Mouse (Mus musculus) adrenal gland, adult 18-20 months (tissue): ENCODE results near the gene Rmi2. TPM values are rescaled to one million over a fixed set of nuclear protein-coding genes. Genes with fewer than 3 reads are reported as not detected.
"Not testable (repeated sequence)": the region's sequence is repeated elsewhere in the genome, so short reads cannot be mapped to it uniquely, and the experiment has no call there.

Experiments used
- DNase-seq, 2 experiments: peaks; one replicate each; pipeline ENCODE4 v3.0.0; 2021 to 2022; ENCODE audit warnings: low spot score in 2 of 2
- long read RNA-seq, 2 experiments: library from polyadenylated mRNA; stranded (forward); transcript quantifications; one replicate each; pipeline ENCODE4 v2.0.0; 2021
- total RNA-seq, 2 experiments: library from RNA; stranded (reverse); gene quantifications; 1 replicate in 1 of 2; 2 replicates in 1 of 2; pipeline ENCODE4 v1.2.3; 2021

Gene Rmi2
- under 1 TPM; 0.51 to 0.56 TPM for total RNA-seq
- long read RNA-seq, experiment 1 = 0 reads
- long read RNA-seq, experiment 2, partial matches to known transcripts = 0 of 1 reads
- long read RNA-seq, experiment 2, other reads (novel, unspliced or antisense) = 0 of 1 reads

DNA sequence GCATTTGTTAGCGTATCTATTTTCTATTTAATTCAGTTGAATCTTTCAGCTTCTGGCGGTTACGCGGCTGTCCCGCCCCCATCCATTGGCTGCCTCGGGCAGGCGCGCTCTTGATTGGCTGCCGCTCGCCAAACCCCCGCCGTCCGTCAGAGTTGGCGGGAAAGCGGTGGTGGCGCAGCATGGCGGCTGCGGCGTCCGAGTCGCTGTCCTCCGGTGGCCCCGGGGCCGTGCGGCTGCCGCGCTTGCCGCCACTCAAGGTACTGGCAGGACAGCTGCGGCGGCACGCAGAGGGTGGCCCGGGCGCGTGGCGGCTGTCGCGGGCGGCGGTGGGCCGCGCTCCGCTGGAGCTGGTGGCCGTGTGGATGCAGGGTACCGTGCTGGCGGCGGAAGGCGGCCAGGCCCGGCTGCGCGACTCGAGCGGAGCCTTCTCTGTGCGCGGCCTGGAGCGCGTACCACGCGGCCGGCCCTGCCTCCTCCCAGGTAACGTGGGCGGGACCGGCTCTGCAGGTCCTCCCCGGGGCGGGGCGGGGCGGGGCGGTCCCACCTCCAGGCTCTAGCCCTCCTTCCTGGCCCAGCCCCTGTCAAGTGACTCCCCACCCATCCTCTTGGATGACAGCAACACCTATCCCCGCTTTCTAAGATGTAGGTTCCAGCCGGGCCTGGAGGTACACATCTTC is at the start of gene Rmi2:
TSS of gene Rmi2 (plus strand) at position 149 of the 677 bp plus-strand sequence.
- DNase-seq = peak; percentile 78 to 82

DNA sequence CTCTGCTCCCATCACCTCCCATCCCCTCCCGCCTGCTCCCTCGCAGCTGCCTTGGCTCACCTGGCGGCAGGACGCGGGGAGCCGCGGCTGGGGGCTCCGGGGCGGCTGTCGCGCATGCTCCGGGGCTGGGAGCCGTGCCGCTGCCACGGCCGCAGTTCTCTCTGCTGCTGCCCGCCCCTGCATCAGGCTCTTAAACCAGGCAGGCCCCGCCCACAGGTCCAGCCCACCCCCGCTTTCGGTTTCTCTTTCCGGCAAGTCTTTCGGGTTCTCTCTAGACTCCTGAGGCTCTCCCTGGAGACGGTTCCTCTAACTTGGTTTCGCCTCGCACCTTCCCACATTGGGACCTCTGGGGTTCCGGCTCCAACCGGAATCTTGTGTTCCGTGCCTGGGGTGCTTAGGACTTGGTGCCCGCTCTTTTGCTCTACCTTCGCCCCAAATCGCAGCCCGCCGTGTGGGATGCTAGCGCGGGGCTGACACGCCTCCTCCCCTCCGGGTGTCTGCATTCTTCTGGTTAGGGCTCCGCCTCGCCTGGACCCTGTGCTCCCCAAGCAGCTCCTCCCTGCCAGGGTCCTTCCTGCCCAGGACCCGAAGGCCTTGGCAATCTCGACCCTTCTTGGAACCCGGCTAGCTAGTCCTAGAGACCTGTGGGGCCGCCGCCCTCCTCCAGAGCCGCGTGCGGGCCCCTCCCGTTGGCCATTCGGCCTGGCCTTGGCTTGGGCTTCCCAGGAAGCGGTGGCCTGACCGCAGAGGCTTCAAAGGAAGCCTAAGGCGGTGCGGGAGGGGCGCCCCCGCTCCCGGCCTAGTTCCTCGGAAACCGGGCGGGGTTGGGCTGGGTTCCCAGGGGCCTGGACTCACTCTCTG is 49.3 kb upstream of the Rmi2 start, which contains the start of gene Socs1:
TSS of gene Socs1 (minus strand) at position 166 of the 861 bp plus-strand sequence.
- peak; percentile 90 to 92 for DNase-seq

GRCm38 (mm10) chr16:10786288-10786687 is 48.6 kb upstream of the Rmi2 start:
- peak; percentile 66 to 68 for DNase-seq

GRCm38 (mm10) chr16:10786782-10787547 is 47.9 kb upstream of the Rmi2 start:
- no peak for DNase-seq

- no peak for DNase-seq
Measured at GRCm38 (mm10) chr16:10787548-10788058, 47.3 kb upstream of the Rmi2 start.

- no peak for DNase-seq
Measured at GRCm38 (mm10) chr16:10788271-10788670, 46.6 kb upstream of the Rmi2 start, which contains the start of gene Tnp2. Gene Tnp2 (minus strand): TSS chr16:10788660.

DNA sequence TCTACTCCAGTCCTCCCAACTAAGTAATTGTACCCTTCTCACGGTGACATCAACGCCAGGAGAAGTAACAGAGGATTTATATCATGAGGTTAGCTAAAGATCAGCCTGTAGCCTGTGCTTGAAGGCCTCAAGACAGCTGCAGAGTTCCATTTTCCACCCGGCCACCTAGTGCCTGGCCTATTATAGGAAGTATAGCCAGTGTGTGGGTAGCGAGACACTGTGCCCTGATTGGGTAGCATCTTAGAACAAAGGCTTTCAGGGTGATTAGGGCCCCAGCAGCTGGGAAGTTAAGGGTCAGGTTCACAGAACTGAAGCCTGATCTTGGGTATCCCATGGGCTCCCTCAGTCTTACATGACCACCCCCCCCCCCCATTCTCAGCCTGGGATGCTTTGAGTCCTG is 46.0 kb upstream of the Rmi2 start:
- DNase-seq = no peak

- no peak for DNase-seq
Measured at GRCm38 (mm10) chr16:10790702-10791101, 44.2 kb upstream of the Rmi2 start, which contains the start of gene Prm3. Gene Prm3 (minus strand): TSS chr16:10790914.

DNA sequence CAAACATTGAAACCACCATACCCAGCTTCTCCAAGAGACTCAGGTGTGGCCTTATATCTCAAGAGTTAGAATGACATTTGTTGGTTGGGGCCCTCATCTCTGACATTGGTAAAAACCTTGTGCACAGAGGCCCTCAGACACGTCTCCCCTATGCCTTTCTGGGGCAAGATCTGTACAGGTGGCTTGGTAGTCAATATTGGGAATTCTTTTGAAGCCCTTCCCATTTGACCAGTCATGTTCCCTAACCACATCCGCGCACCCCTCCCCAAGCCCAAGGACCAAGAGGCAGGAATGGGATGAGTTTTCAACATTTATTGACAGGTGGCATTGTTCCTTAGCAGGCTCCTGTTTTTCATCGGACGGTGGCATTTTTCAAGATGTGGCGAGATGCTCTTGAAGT is 38.8 kb upstream of the Rmi2 start, which contains the start of gene Prm2:
TSS of gene Prm2 (minus strand) at position 101 of the 400 bp plus-strand sequence.
- no peak for DNase-seq

GRCm38 (mm10) chr16:10802420-10802819 is 32.4 kb upstream of the Rmi2 start:
- not testable (repeated sequence) for DNase-seq

- DNase-seq = no peak
Measured at GRCm38 (mm10) chr16:10805789-10806527, 28.9 kb upstream of the Rmi2 start, which contains the start of gene Prm1. Gene Prm1 (minus strand): TSS chr16:10805839.

DNA sequence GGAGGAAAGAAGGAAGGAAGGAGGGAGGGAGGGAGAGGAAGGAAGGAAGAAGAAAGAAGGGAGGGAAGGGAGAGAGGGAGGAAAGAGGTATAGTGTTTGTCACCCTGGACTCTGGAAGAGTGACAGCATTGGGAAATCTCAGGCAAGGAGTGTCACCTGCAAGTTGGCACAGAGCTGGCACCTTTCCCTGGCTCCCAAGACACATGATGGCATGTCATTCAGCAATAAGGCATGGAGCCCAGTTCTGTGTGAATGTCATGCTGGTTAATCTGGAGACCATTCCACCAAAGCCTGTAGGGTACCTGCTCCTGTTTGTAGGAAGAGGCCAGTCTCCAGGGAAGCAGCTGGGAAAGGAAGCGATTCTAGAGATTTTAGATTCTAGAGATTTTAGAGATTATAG is 24.5 kb upstream of the Rmi2 start:
- no peak for DNase-seq

DNA sequence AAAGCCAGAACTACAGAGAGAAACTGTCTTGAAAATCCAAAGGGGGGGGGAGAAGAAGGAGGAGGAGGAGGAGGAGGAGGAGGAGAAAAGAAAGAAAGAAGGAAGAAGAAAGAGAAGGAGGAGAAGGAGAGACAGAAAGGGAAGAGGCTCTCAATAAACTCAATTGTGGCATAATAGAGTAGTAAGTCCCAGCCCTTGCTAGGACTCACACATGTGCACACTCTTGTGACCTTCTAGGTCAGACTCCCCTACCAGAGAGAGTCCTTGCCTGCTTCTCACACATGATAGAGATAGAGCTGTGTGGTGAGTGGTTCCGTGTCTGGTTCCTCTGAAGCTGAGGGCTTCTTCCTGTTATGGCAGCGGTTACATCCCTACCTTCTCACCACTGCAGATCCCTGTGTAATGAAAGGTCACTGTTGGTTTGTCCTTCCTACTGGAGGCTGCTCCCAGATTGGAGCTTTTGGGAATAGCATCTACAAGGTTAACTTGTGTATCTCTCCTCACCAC is 21.9 kb upstream of the Rmi2 start, which contains the start of gene Gm11172:
TSS of gene Gm11172 (plus strand) at position 51 of the 507 bp plus-strand sequence.
- no peak for DNase-seq

GRCm38 (mm10) chr16:10813726-10814125 is 21.1 kb upstream of the Rmi2 start:
- no peak for DNase-seq

DNA sequence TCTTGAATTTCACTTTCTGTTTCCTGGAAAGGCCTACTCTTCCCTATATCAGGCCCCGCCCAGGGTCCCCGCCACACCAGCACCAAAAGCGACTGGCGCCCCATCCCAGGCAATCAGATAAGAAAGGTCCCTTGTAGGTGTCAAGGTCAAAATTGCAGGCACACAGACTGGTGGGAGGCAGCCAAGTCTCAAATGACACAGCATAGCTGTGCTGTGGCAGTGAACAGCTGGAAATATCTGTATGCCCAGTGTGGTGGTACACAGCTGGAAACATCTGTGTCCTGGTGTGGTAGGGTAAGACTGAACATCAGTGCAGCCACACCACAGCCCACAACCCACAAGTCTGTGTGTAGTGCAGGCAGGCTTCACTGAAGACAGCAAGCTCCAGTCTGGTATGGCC is 20.0 kb upstream of the Rmi2 start:
- DNase-seq = peak in 1 of 2 experiments; percentile 12

DNA sequence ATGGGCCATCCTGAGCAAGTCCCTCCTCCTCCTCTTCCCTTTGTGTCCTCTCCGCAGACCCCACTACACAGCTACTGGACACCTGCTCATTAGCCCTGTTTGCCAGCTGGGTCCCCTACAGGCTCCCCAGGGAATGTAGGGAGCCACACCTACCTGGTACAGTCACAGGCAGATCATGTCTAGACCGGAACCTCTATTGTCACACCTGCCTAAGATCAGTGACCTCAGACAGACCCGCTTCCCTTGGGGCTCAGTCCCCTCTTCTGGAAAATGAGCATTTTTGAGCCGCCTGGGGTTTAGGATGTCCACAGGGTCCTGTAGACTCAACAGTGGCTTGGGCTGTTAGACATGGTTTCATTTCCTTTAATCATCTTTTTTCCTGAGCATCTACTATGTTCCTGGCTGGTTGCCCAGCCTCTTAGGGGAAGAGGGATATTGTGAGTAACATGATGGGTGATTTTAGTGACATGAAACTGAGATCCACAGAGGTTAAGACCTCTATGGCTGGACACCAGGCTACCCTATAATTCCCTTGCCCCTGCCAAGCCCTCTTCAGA is 16.2 kb upstream of the Rmi2 start:
- DNase-seq = no peak

DNA sequence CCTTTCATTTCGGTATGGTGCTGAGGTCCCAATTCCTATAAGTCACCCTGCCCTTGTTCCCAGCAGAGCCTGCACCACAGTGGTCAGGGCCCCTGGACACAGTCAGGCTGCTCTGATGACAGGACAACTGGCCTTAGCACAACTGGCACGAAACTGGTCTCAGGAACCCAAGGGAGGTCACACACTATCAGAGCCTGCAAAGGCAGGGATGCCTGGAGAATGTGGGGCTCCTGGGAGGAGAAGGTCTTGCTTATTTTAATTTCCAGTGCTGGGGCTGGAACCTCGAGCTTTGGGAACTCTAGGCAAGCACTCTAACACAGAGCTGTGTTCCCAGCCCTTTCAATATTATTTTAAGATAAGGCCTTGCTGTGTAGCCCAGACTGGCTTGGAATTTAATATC is 14.9 kb upstream of the Rmi2 start:
- no peak for DNase-seq

DNA sequence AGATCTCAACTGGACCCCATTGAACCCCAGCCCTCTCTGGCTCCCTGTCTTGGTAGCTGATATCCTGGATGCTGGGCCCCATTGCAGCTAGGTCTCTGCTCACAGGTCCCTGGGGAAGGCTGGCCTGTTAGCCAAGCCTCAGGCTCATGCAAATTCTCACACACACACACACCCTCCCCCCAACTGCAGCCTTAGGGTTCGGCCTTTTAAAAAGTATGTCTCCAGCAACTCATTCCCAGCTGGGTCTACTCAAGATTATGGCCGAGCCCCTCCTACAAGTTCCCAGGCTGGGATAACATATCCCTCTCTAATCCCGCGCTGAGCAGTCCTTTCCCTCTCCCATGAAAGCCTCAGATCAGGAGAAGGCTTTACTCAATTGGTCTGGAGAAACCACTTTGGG is 13.5 kb upstream of the Rmi2 start:
- no peak for DNase-seq

GRCm38 (mm10) chr16:10824536-10824935 is 10.3 kb upstream of the Rmi2 start:
- DNase-seq = no peak
